ENCODE assay signal across 16 mouse cellular contexts in the genomic region with DNA sequence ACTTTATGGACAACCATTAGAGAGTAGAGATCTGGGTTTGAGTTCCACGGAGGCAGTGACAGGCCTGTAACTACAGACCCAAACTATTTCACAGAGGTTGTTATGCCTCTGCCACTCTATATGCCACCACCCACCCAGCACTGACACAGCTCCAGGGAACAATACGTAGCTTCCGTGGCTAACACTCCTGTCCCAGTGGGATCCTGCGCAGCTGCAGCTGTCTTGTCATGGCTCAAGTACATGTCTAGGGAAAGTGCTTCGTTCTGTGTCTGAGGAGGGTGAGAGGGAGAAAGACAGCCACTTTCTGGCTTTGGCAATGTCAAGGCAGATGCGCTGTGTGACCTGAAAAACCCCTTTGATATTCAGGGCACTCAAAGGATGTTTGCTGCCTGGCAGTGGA. TPM values are rescaled to one million over a fixed set of nuclear protein-coding genes. Genes with fewer than 3 reads are reported as not detected.
DNase-seq lines count a peak whose midpoint lies in the region.
"Had no signal": no experiment of that assay in that cellular context is flagged by ENCODE, and none has a peak within 500 bp of the region (broad histone marks: within the 10 kb centered on the region; RNA-seq: fewer than 3 reads in every experiment).

No protein-coding gene starts in this region.

- intact Hi-C loops in heart, postnatal 25 days (cut with DNase I) = no loop called here

- DNase-seq in heart, adult 11 months = peak; percentile 54
- DNase-seq in heart, postnatal 25 days (ENCODE audit: low spot score) = no peak
- DNase-seq in right cerebral cortex, adult 18-20 months = peak; percentile 1
- no peak for DNase-seq in right cerebral cortex, adult 2 months (ENCODE audit: low spot score in 2 of 2)
- peak; percentile 23 for DNase-seq in testis, postnatal 10 days (ENCODE audit: low spot score)
- DNase-seq in testis, postnatal 14 days (ENCODE audit: low spot score) = no peak
- peak; percentile 0 for DNase-seq in urinary bladder, postnatal 14 days (ENCODE audit: low spot score)
- no peak for DNase-seq in urinary bladder, adult 18-20 months (ENCODE audit: low spot score in 2 of 2)
- DNase-seq: adrenal gland, adult 8-10 months; adrenal gland, postnatal 14 days; adrenal gland, postnatal 36 days; B cell, adult 2 months; cerebellum, adult 11-12 months; cerebellum, adult 2 months; cerebellum, adult 9-10 months; cerebellum, postnatal 10 days had no signal

RNA-seq across cellular contexts. Expression of a gene that starts 12.4 kb away (rescaled TPM):
- total RNA-seq in heart, postnatal 25 days (2021) = 10 to 100 TPM; 18.2 to 23.9 TPM

Comparison
In these comparisons a context has a peak if more than half of its experiments do, and no peak if none do; other contexts are left out.
1. DNase-seq: peak in heart, adult 11 months (single experiment), right cerebral cortex, adult 18-20 months (single experiment), testis, postnatal 10 days (single experiment) and urinary bladder, postnatal 14 days (single experiment); none in heart, postnatal 25 days (single experiment), right cerebral cortex, adult 2 months (0 of 2), testis, postnatal 14 days (single experiment) and urinary bladder, adult 18-20 months (0 of 2).